In the genomic region with DNA sequence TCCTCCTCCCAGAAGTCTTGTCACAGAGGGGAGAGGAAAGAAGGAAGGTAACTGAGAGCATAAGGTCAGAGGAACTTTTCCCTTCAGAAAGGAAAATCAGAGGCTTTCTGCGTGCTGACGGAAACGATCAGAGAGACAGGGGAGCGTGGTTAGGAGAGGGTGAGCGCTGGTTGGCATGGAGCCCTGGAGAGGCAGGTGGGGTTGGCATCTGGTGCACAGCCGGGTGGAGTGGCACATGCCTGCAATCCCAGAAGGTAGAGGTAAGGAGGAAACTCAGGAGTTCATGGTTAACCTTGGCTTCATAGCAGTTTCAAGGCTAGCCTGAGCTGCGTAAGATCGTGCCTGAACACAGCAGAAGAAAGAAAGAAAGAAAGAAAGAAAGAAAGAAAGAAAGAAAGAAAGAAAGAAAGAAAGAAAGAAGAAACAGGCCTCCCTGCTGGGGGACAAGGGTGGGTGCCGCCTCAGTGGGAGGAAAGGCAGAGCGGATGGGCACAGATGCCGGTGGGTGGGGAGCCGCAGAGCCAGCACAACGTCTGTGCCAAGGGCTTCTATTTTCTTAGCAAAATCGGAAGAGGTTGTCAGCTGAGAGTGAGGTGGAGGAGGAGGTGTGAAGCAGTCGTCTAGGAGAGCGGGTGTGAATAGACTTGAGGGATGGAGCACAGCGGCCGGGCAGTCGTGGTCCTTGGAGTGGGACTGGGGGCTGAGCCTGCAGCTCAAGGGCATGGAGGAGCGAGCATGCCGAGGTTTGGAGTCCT, we compare ENCODE assay signal across 10 mouse cellular contexts. TPM values are rescaled to one million over a fixed set of nuclear protein-coding genes. Genes with fewer than 3 reads are reported as not detected.
A peak's percentile ranks its signal among the peaks of the same experiment; 100 is the strongest.
DNase-seq lines count a peak whose midpoint lies in the region; TF ChIP-seq lines count a peak whose summit lies in the region.
"Had no signal": no experiment of that assay in that cellular context is flagged by ENCODE, and none has a peak within 500 bp of the region (broad histone marks: within the 10 kb centered on the region; RNA-seq: fewer than 3 reads in every experiment).

No protein-coding gene starts in this region.

- H3K27ac ChIP-seq in layer of hippocampus, adult 2 months, result peak overlapping the region; percentile 67
- H3K27ac ChIP-seq: hindbrain, embryonic 13.5 days had no signal

- DNase-seq in lung, adult 18-20 months, result peak; percentile 59 to 66
- no peak for DNase-seq in lung, postnatal 25 days (ENCODE audit: low spot score)
- DNase-seq in layer of hippocampus, adult 2 months (ENCODE audit: low spot score in 2 of 2), result peak; percentile 73 to 83
- peak; percentile 38 for DNase-seq in lung, postnatal 10 days
- DNase-seq in thymus, postnatal 25 days, result peak; percentile 73
- no peak for DNase-seq in adrenal gland, adult (ENCODE audit: inconsistent age in 2 of 2, low spot score in 1 of 2)
- DNase-seq in embryo, embryonic 11 days, result no peak
- no peak for DNase-seq in adrenal gland, postnatal 25 days
- DNase-seq: midbrain, embryonic 14.5 days had no signal

- peak overlapping the region; percentile 23; the same call in 1 of the 2 replicates for H3K4me3 ChIP-seq in layer of hippocampus, adult 2 months
- H3K4me3 ChIP-seq: hindbrain, embryonic 13.5 days had no signal

- peak; percentile 34 for TF ChIP-seq CTCF in layer of hippocampus, adult 2 months (conservative IDR thresholded peaks at IDR 0.05)

RNA-seq across cellular contexts. Expression of gene Jade2, which starts 41.0 kb away (rescaled TPM):
- 10 to 100 TPM; 39.2 to 42.1 TPM for total RNA-seq in layer of hippocampus, adult 2 months (2021)
- total RNA-seq in adrenal gland, postnatal 25 days (2021), result 16.3 and 19.8 TPM in 2 replicates

Comparison
In these comparisons a context has a peak if more than half of its experiments do, and no peak if none do; other contexts are left out.
1. DNase-seq: peak in lung, adult 18-20 months (2 of 2), layer of hippocampus, adult 2 months (2 of 2), lung, postnatal 10 days (single experiment) and thymus, postnatal 25 days (single experiment); none in lung, postnatal 25 days (single experiment), adrenal gland, adult (0 of 2), embryo, embryonic 11 days (single experiment) and adrenal gland, postnatal 25 days (single experiment).